Mouse (Mus musculus) lung, adult 2 months (tissue): Measurements from ENCODE around the gene Taz.

Experiments used
- CTCF ChIP-seq: fragments of 200-500 bp; IDR thresholded peaks from 2 replicates; pipeline ENCODE4 v1.5.1; 2011; ENCODE audit warnings: mild to moderate bottlenecking, low read length, control low read depth; ENCODE audit not compliant: insufficient read depth
- POLR2A ChIP-seq: fragments of 200-500 bp; IDR thresholded peaks from 2 replicates; pipeline ENCODE4 v1.6.1; 2011; ENCODE audit warnings: low read depth, mild to moderate bottlenecking, control low read depth, low read length, borderline replicate concordance; ENCODE audit errors: extremely low read depth

DNA sequence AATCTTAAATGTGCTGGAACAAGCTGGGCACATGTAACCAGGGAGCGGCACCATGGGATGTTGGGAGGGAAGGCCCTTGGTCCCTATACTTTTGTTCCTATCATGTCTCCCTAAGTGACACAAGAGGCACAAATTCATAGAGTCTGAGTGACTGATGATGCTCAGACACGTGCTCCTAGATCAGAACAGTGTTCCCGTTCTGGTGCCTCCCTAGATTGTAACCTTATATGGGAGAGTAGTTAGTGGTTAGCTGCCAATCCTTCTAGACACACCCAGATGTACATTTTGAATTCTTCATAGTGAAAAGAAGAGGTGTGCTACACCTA is 12.0 kb upstream of the Taz start:
- TF ChIP-seq CTCF (no peak), POLR2A (no peak)
